In genomic region chr4:108838031-108838430, GRCm38 (mm10) we compare ENCODE assay signal across 13 mouse cellular contexts. TPM values are rescaled to one million over a fixed set of nuclear protein-coding genes. Genes with fewer than 3 reads are reported as not detected.
DNase-seq lines count a peak whose midpoint lies in the region; ATAC-seq and TF ChIP-seq lines count a peak whose summit lies in the region.
"Had no signal": no experiment of that assay in that cellular context is flagged by ENCODE, and none has a peak within 500 bp of the region (broad histone marks: within the 10 kb centered on the region; RNA-seq: fewer than 3 reads in every experiment).

No protein-coding gene starts in this region.

- peaks cover 6% of the 10 kb centered on the region; the same call in 1 of the 2 replicates for H3K36me3 ChIP-seq in limb, embryonic 15.5 days
- peaks cover 22% of the 10 kb centered on the region for H3K36me3 ChIP-seq in limb, embryonic 10.5 days
- H3K36me3 ChIP-seq in myocyte (ENCODE audit: control insufficient read depth, insufficient read depth): no peaks in the 10 kb centered on the region
- H3K36me3 ChIP-seq: forebrain, embryonic 12.5 days; intestine, embryonic 15.5 days had no signal

- DNase-seq in frontal cortex, adult 2 months (ENCODE audit: extremely low spot score in 1 of 2, low spot score in 1 of 2): peak; percentile 41 to 63
- no peak for DNase-seq in frontal cortex, postnatal 25 days (ENCODE audit: low spot score in 2 of 2)
- no peak for DNase-seq in limb, embryonic 10.5 days (ENCODE audit: low spot score)
- peak; percentile 42 for DNase-seq in heart, adult 8-10 months (ENCODE audit: low spot score)
- no peak for DNase-seq in thymus, postnatal 25 days

- no peaks in the 10 kb centered on the region for H3K27me3 ChIP-seq in limb, embryonic 15.5 days
- no peaks in the 10 kb centered on the region for H3K27me3 ChIP-seq in limb, embryonic 10.5 days (ENCODE audit: low read depth, poor library complexity, severe bottlenecking)
- no peaks in the 10 kb centered on the region for H3K27me3 ChIP-seq in myocyte (ENCODE audit: control insufficient read depth, insufficient read depth, insufficient read length)
- H3K27me3 ChIP-seq: forebrain, embryonic 12.5 days; intestine, embryonic 15.5 days; midbrain, embryonic 13.5 days had no signal

- H3K9ac ChIP-seq in limb, embryonic 15.5 days: no peak overlapping the region
- H3K9ac ChIP-seq: forebrain, embryonic 12.5 days; intestine, embryonic 15.5 days; midbrain, embryonic 13.5 days had no signal

- no peak overlapping the region for H3ac ChIP-seq in myocyte (ENCODE audit: control insufficient read depth, insufficient read length)

- H3K9me3 ChIP-seq in limb, embryonic 15.5 days: no peaks in the 10 kb centered on the region
- no peaks in the 10 kb centered on the region for H3K9me3 ChIP-seq in limb, embryonic 10.5 days (replicated peaks)
- H3K9me3 ChIP-seq: forebrain, embryonic 12.5 days; intestine, embryonic 15.5 days; midbrain, embryonic 13.5 days had no signal

- H3K4me3 ChIP-seq in limb, embryonic 15.5 days: no peak overlapping the region
- no peak overlapping the region for H3K4me3 ChIP-seq in limb, embryonic 10.5 days
- H3K4me3 ChIP-seq in myocyte: no peak overlapping the region
- H3K4me3 ChIP-seq: forebrain, embryonic 12.5 days; intestine, embryonic 15.5 days; midbrain, embryonic 13.5 days had no signal

- H3K79me2 ChIP-seq in myocyte (ENCODE audit: control insufficient read depth, insufficient read depth): peaks cover 51% of the 10 kb centered on the region

- H3K27ac ChIP-seq in limb, embryonic 15.5 days: peak overlapping the region; percentile 19
- no peak overlapping the region for H3K27ac ChIP-seq in limb, embryonic 10.5 days
- H3K27ac ChIP-seq: forebrain, embryonic 12.5 days; intestine, embryonic 15.5 days; midbrain, embryonic 13.5 days had no signal

- no peak for ATAC-seq in limb, embryonic 15.5 days (ENCODE audit: insufficient number of reproducible peaks, low FRiP score, low TSS enrichment, low read depth)
- no peak for ATAC-seq in erythroid progenitor cell, adult 5-6 weeks (replicated peaks; ENCODE audit: low FRiP score, poor library complexity, severe bottlenecking)
- ATAC-seq: intestine, embryonic 15.5 days; midbrain, embryonic 13.5 days had no signal

- WGBS in limb, embryonic 15.5 days: 67% methylated on average over 4 of the region's 4 CpGs
- WGBS in limb, embryonic 10.5 days: 93% methylated on average over 4 of the region's 4 CpGs

- H3K4me1 ChIP-seq in limb, embryonic 15.5 days: peaks cover 17% of the 10 kb centered on the region
- peaks cover 13% of the 10 kb centered on the region; the same call in 1 of the 2 replicates for H3K4me1 ChIP-seq in limb, embryonic 10.5 days

- no peak overlapping the region for H3K4me2 ChIP-seq in limb, embryonic 15.5 days
- H3K4me2 ChIP-seq in myocyte (ENCODE audit: low read depth): peak overlapping the region; percentile 21
- H3K4me2 ChIP-seq: forebrain, embryonic 12.5 days; intestine, embryonic 15.5 days; liver, embryonic 11.5 days; midbrain, embryonic 13.5 days had no signal

- TF ChIP-seq POLR2A in myocyte (IDR thresholded peaks at IDR 0.05; ENCODE audit: insufficient read length, low read depth): no peak

TF ChIP-seq in myocyte, 11 proteins besides CTCF, POLR2A, EP300 and RAD21:
- TF ChIP-seq SRF (IDR thresholded peaks at IDR 0.05; ENCODE audit: control insufficient read depth, insufficient read length, low read depth) (no peak), TCF12 (IDR thresholded peaks at IDR 0.05; ENCODE audit: insufficient read depth, poor library complexity, severe bottlenecking) (no peak), TCF3 (IDR thresholded peaks at IDR 0.05; ENCODE audit: insufficient read length, low read depth) (no peak), E2F4 (IDR thresholded peaks at IDR 0.05; ENCODE audit: insufficient read depth) (no peak), REST (IDR thresholded peaks at IDR 0.05; ENCODE audit: insufficient read depth, insufficient read length) (no peak), USF1 (IDR thresholded peaks at IDR 0.05; ENCODE audit: low read depth) (no peak), CEBPB (IDR thresholded peaks at IDR 0.05; ENCODE audit: insufficient read depth, poor library complexity, severe bottlenecking) (no peak), MAX (IDR thresholded peaks at IDR 0.05; ENCODE audit: low read depth) (no peak), MYOD1 (IDR thresholded peaks at IDR 0.05; ENCODE audit: control insufficient read depth in 1 of 3, insufficient read length in 2 of 3, low read depth in 2 of 3) (no peak), POLR2AphosphoS2 (IDR thresholded peaks at IDR 0.05; ENCODE audit: insufficient read length, low read depth) (no peak), MYOG (IDR thresholded peaks at IDR 0.05; ENCODE audit: control insufficient read depth in 1 of 3, insufficient read depth in 1 of 3, insufficient read length in 2 of 3, low read depth in 2 of 3) (no peak)

RNA-seq across cellular contexts. Expression of gene Txndc12, which starts 3.6 kb away (rescaled TPM):
- polyA plus RNA-seq in frontal cortex, adult 2 months (2012; rRNA removed): 41.0 and 41.1 TPM in 2 replicates
- polyA plus RNA-seq in limb, embryonic 15.5 days (2015; fragmentation: Nextera tagmentation; extraction: Ambion mirVana): 109 and 112 TPM in 2 replicates
- 93.4 and 102 TPM in 2 replicates for polyA plus RNA-seq in limb, embryonic 10.5 days (2016; fragmentation: Nextera tagmentation; extraction: Ambion mirVana)
- 10 to 100 TPM; 26.2 to 31.4 (median 27.8) TPM for total RNA-seq in heart, adult 8-10 months (2022)
- polyA plus RNA-seq in myocyte (2012; fragmentation: generic; extraction: Trizol): 46.4 TPM
- total RNA-seq in erythroid progenitor cell, adult 5-6 weeks (2015; ENCODE audit: low replicate concordance): 13.8 and 15.1 TPM in 2 replicates
- 7.9 and 14.8 TPM in 2 replicates for total RNA-seq in erythroid progenitor cell, adult 5-6 weeks (2017; ENCODE audit: low replicate concordance)

RNA-seq across cellular contexts. Expression of gene Btf3l4, which starts 4.6 kb away (rescaled TPM):
- 88.4 and 93.9 TPM in 2 replicates for polyA plus RNA-seq in frontal cortex, adult 2 months (2012; rRNA removed)
- polyA plus RNA-seq in limb, embryonic 15.5 days (2015; fragmentation: Nextera tagmentation; extraction: Ambion mirVana): 129 and 140 TPM in 2 replicates
- 170 and 214 TPM in 2 replicates for polyA plus RNA-seq in limb, embryonic 10.5 days (2016; fragmentation: Nextera tagmentation; extraction: Ambion mirVana)
- 10 to 100 TPM; 71.7 to 87.3 (median 80.1) TPM for total RNA-seq in heart, adult 8-10 months (2022)
- polyA plus RNA-seq in myocyte (2012; fragmentation: generic; extraction: Trizol): 64.3 TPM
- 33.5 and 49.7 TPM in 2 replicates for total RNA-seq in erythroid progenitor cell, adult 5-6 weeks (2015; ENCODE audit: low replicate concordance)
- total RNA-seq in erythroid progenitor cell, adult 5-6 weeks (2017; ENCODE audit: low replicate concordance): 30.3 and 36.5 TPM in 2 replicates

RNA-seq across cellular contexts. Expression of gene Kti12, which starts 9.6 kb away (rescaled TPM):
- 16.1 and 18.8 TPM in 2 replicates for polyA plus RNA-seq in frontal cortex, adult 2 months (2012; rRNA removed)
- 48.5 and 51.8 TPM in 2 replicates for polyA plus RNA-seq in limb, embryonic 15.5 days (2015; fragmentation: Nextera tagmentation; extraction: Ambion mirVana)
- 70.8 and 81.3 TPM in 2 replicates for polyA plus RNA-seq in limb, embryonic 10.5 days (2016; fragmentation: Nextera tagmentation; extraction: Ambion mirVana)
- 10 to 100 TPM; 21.3 to 27.8 (median 22.5) TPM for total RNA-seq in heart, adult 8-10 months (2022)
- 30.7 TPM for polyA plus RNA-seq in myocyte (2012; fragmentation: generic; extraction: Trizol)
- 8.4 and 17.7 TPM in 2 replicates for total RNA-seq in erythroid progenitor cell, adult 5-6 weeks (2015; ENCODE audit: low replicate concordance)
- 2.6 and 4.4 TPM in 2 replicates for total RNA-seq in erythroid progenitor cell, adult 5-6 weeks (2017; ENCODE audit: low replicate concordance)

RNA-seq across cellular contexts. Expression of gene A730015C16Rik, which starts 10.4 kb away (rescaled TPM):
- polyA plus RNA-seq in frontal cortex, adult 2 months (2012; rRNA removed): 0.14 and 0.17 TPM in 2 replicates
- 0.74 and 1.2 TPM in 2 replicates for polyA plus RNA-seq in limb, embryonic 15.5 days (2015; fragmentation: Nextera tagmentation; extraction: Ambion mirVana)
- 1.5 and 2.0 TPM in 2 replicates for polyA plus RNA-seq in limb, embryonic 10.5 days (2016; fragmentation: Nextera tagmentation; extraction: Ambion mirVana)
- under 1 TPM in 1 of 4 experiments, not detected in 3; 0.25 TPM for total RNA-seq in heart, adult 8-10 months (2022)
- 0.17 TPM for polyA plus RNA-seq in myocyte (2012; fragmentation: generic; extraction: Trizol)
- not detected in 2 replicates for total RNA-seq in erythroid progenitor cell, adult 5-6 weeks (2015; ENCODE audit: low replicate concordance)
- total RNA-seq in erythroid progenitor cell, adult 5-6 weeks (2017; ENCODE audit: low replicate concordance): 0.51 TPM in 1 of 2 replicates, not detected in the other

RNA-seq across cellular contexts. Expression of gene Rab3b, which starts 40.8 kb away (rescaled TPM):
- polyA plus RNA-seq in frontal cortex, adult 2 months (2012; rRNA removed): 188 and 219 TPM in 2 replicates
- 10.5 and 12.3 TPM in 2 replicates for polyA plus RNA-seq in limb, embryonic 15.5 days (2015; fragmentation: Nextera tagmentation; extraction: Ambion mirVana)
- 8.0 and 11.3 TPM in 2 replicates for polyA plus RNA-seq in limb, embryonic 10.5 days (2016; fragmentation: Nextera tagmentation; extraction: Ambion mirVana)
- total RNA-seq in heart, adult 8-10 months (2022): 1 to 10 TPM in 3 of 4 experiments, under 1 TPM in 1; 0.57 to 1.7 (median 1.4) TPM
- 0.23 TPM for polyA plus RNA-seq in myocyte (2012; fragmentation: generic; extraction: Trizol)
- not detected in 2 replicates for total RNA-seq in erythroid progenitor cell, adult 5-6 weeks (2015; ENCODE audit: low replicate concordance)
- total RNA-seq in erythroid progenitor cell, adult 5-6 weeks (2017; ENCODE audit: low replicate concordance): not detected in 2 replicates
- total RNA-seq: common myeloid progenitor, adult 5-6 weeks had no signal

Comparison
In these comparisons a context has a peak if more than half of its experiments do, and no peak if none do; other contexts are left out.
1. DNase-seq: peak in frontal cortex, adult 2 months (2 of 2) and heart, adult 8-10 months (single experiment); none in frontal cortex, postnatal 25 days (0 of 2), limb, embryonic 10.5 days (single experiment) and thymus, postnatal 25 days (single experiment).